Mouse (Mus musculus) adrenal gland, adult 8-10 months (tissue): ENCODE data around the gene Asb7. TPM values are rescaled to one million over a fixed set of nuclear protein-coding genes. Genes with fewer than 3 reads are reported as not detected.

ENCODE experiments used
- DNase-seq: peaks from one replicate; pipeline ENCODE4 v3.0.0; 2022
- total RNA-seq, 4 experiments: library from RNA; stranded (reverse); gene quantifications; 2 replicates each; pipeline ENCODE4 v1.2.4; 2022

The Asb7 gene
- total RNA-seq, 4 experiments from 2014 or later: 16.2 to 26.1 (median 18.6) TPM

- no peak for DNase-seq
Measured at GRCm38 (mm10) chr7:66653596-66653995, 35.8 kb downstream of the Asb7 start.

- no peak for DNase-seq
Measured at GRCm38 (mm10) chr7:66652216-66652615, 37.2 kb downstream of the Asb7 start.

GRCm38 (mm10) chr7:66650883-66651282, 38.5 kb downstream of the Asb7 start:
- no peak for DNase-seq

- DNase-seq: no peak
Measured at GRCm38 (mm10) chr7:66649181-66649580, 40.2 kb downstream of the Asb7 start.

- DNase-seq: no peak
Measured at GRCm38 (mm10) chr7:66645736-66646135, 43.7 kb downstream of the Asb7 start.

GRCm38 (mm10) chr7:66633351-66633750, 56.0 kb downstream of the Asb7 start:
- DNase-seq: no peak

- DNase-seq: no peak
Measured at GRCm38 (mm10) chr7:66630154-66630800, 59.1 kb downstream of the Asb7 start.

GRCm38 (mm10) chr7:66629419-66629818, 60.0 kb downstream of the Asb7 start:
- no peak for DNase-seq

- no peak for DNase-seq
Measured at GRCm38 (mm10) chr7:66623436-66623835, 66.0 kb downstream of the Asb7 start.

- no peak for DNase-seq
Measured at GRCm38 (mm10) chr7:66601846-66602245, 87.5 kb downstream of the Asb7 start.

- DNase-seq: no peak
Measured at GRCm38 (mm10) chr7:66600622-66601610, 88.5 kb downstream of the Asb7 start.

GRCm38 (mm10) chr7:66600126-66600525, 89.3 kb downstream of the Asb7 start:
- DNase-seq: no peak

- DNase-seq: no peak
Measured at GRCm38 (mm10) chr7:66597900-66598299, 91.5 kb downstream of the Asb7 start.

Other genes with a start within 250 kb of the Asb7 start
- gene Lins1, start 293 bp upstream of the Asb7 start, total RNA-seq: 10 to 100 TPM; 10.3 to 11.9 (median 10.7) TPM
- gene Cers3, start 53.9 kb upstream of the Asb7 start, total RNA-seq: under 1 TPM; 0.06 to 0.27 (median 0.21) TPM
- gene Adamts17, start 150.1 kb upstream of the Asb7 start, total RNA-seq: 10 to 100 TPM in 1 of 4 experiments, 1 to 10 TPM in 3; 3.0 to 12.0 (median 5.2) TPM